Mouse (Mus musculus) lung, postnatal 10 days (tissue): ENCODE measurements at regions not wholly inside any gene's neighbourhood (a gene's known extent, or its start where the extent isn't known, plus 50 kb on each side); places are given as distances from the start of the nearest gene placed in this dataset.

Experiments used
- DNase-seq: peaks from one replicate; pipeline ENCODE4 v3.0.0; 2021

- DNase-seq = peak; percentile 32
Observed at GRCm38 (mm10) chr12:27140335-27140702, 202.1 kb downstream of the Sox11 start.

- no peak for DNase-seq
Observed at GRCm38 (mm10) chr12:27139683-27140334, 202.6 kb downstream of the Sox11 start.

GRCm38 (mm10) chr12:27138663-27139633 is 203.4 kb downstream of the Sox11 start:
- DNase-seq = no peak

- peak; percentile 54 for DNase-seq
Observed at GRCm38 (mm10) chr12:27135997-27136559, 206.3 kb downstream of the Sox11 start.

- DNase-seq = no peak
Observed at GRCm38 (mm10) chr12:27130544-27130943, 211.8 kb downstream of the Sox11 start.

- no peak for DNase-seq
Observed at GRCm38 (mm10) chr12:27127054-27127605, 215.2 kb downstream of the Sox11 start.

- no peak for DNase-seq
Observed at GRCm38 (mm10) chr12:27118581-27118980, 223.8 kb downstream of the Sox11 start.

GRCm38 (mm10) chr12:27115392-27115791 is 227.0 kb downstream of the Sox11 start:
- DNase-seq = no peak

GRCm38 (mm10) chr12:27104925-27105571 is 237.3 kb downstream of the Sox11 start:
- peak; percentile 24 for DNase-seq

GRCm38 (mm10) chr12:27102996-27103395 is 239.4 kb downstream of the Sox11 start:
- no peak for DNase-seq

GRCm38 (mm10) chr12:27089206-27089605 is 253.2 kb downstream of the Sox11 start:
- no peak for DNase-seq

GRCm38 (mm10) chr12:27085890-27086289 is 256.5 kb downstream of the Sox11 start:
- DNase-seq = no peak

- no peak for DNase-seq
Observed at GRCm38 (mm10) chr12:27083645-27084550, 258.5 kb downstream of the Sox11 start.

GRCm38 (mm10) chr12:27083089-27083488 is 259.3 kb downstream of the Sox11 start:
- DNase-seq = no peak

- peak; percentile 57 for DNase-seq
Observed at GRCm38 (mm10) chr12:27082624-27083023, 259.8 kb downstream of the Sox11 start.

GRCm38 (mm10) chr12:27076107-27076738 is 266.2 kb downstream of the Sox11 start:
- no peak for DNase-seq

GRCm38 (mm10) chr12:27065011-27065517 is 277.3 kb downstream of the Sox11 start:
- no peak for DNase-seq

GRCm38 (mm10) chr12:27063518-27063917 is 278.9 kb downstream of the Sox11 start:
- no peak for DNase-seq

- no peak for DNase-seq
Observed at GRCm38 (mm10) chr12:27062511-27063264, 279.7 kb downstream of the Sox11 start.

- DNase-seq = peak; percentile 10
Observed at GRCm38 (mm10) chr12:27062061-27062461, 280.3 kb downstream of the Sox11 start.
